Mouse (Mus musculus) liver, embryonic 13.5 days (tissue): ENCODE measurements around the gene Gm20390. TPM values are rescaled to one million over a fixed set of nuclear protein-coding genes. Genes with fewer than 3 reads are reported as not detected.

Experiments
- ATAC-seq: fragments of 200-750 bp; cut with Nextera tagmentation; 2 replicates; pipeline ENCODE4 v1.8.0; 2017; ENCODE audit warnings: low read depth, mild to moderate bottlenecking, moderate number of reproducible peaks, moderate library complexity
- DNase-seq: peaks from one replicate; pipeline ENCODE4 v3.0.0; 2022
- H3K27ac ChIP-seq: fragments of 300-500 bp; sonication (generic); 2 replicates; pipeline ENCODE4 v1.5.1; 2015; ENCODE audit warnings: moderate library complexity, mild to moderate bottlenecking, inconsistent platforms
- H3K27me3 ChIP-seq: fragments of 300-500 bp; sonication (generic); 2 replicates; pipeline ENCODE4 v1.6.1; 2015; ENCODE audit warnings: mild to moderate bottlenecking, inconsistent platforms
- H3K36me3 ChIP-seq: fragments of 300-500 bp; sonication (generic); 2 replicates; pipeline ENCODE4 v1.6.1; 2015; ENCODE audit warnings: mild to moderate bottlenecking, inconsistent platforms
- H3K4me1 ChIP-seq: fragments of 300-500 bp; sonication (generic); replicated peaks from 2 replicates; pipeline ENCODE4 v1.6.1; 2015; ENCODE audit warnings: inconsistent platforms
- H3K4me2 ChIP-seq: fragments of 300-500 bp; sonication (generic); 2 replicates; pipeline ENCODE4 v1.6.1; 2015; ENCODE audit warnings: inconsistent platforms, mild to moderate bottlenecking, moderate library complexity
- H3K4me3 ChIP-seq: fragments of 300-500 bp; sonication (generic); replicated peaks from 2 replicates; pipeline ENCODE4 v1.5.1; 2015; ENCODE audit warnings: mild to moderate bottlenecking, inconsistent platforms
- H3K9ac ChIP-seq: fragments of 300-500 bp; sonication (generic); 2 replicates; pipeline ENCODE4 v1.6.1; 2015; ENCODE audit warnings: mild to moderate bottlenecking, inconsistent platforms
- H3K9me3 ChIP-seq: fragments of 300-500 bp; sonication (generic); replicated peaks from 2 replicates; pipeline ENCODE4 v1.6.1; 2016; ENCODE audit warnings: inconsistent platforms
- WGBS: fragments of 180-500 bp; shearing (Covaris S2); methylation state at CpG from one replicate; pipeline ENCODE4 v1.1.7; 2015; ENCODE audit not compliant: insufficient replicate concordance; 5-methylcytosine and 5-hydroxymethylcytosine counted together
- polyA plus RNA-seq: library from polyadenylated mRNA; unstranded; fragments of >200 nt; fragmentation: Nextera tagmentation; extraction: Ambion mirVana; gene quantifications from 2 replicates; pipeline ENCODE4 v1.2.1, GENCODE M21; 2015

Gene Gm20390
- polyA plus RNA-seq, 1 experiment from 2014 or later, result 263 TPM

GRCm38 (mm10) chr11:93987625-93988327, 19.7 kb upstream of the Gm20390 start:
- Histone ChIP-seq H3K4me2 (no peak overlapping the region), H3K27ac (peak overlapping the region; percentile 64), H3K4me1 (peaks cover 17% of the 10 kb centered on the region), H3K9ac (peak overlapping the region; percentile 17; the same call in 1 of the 2 replicates), H3K36me3 (no peaks in the 10 kb centered on the region), H3K9me3 (no peaks in the 10 kb centered on the region), H3K4me3 (no peak overlapping the region), H3K27me3 (no peaks in the 10 kb centered on the region; the same call in 1 of the 2 replicates)
- ATAC-seq (peak; percentile 36; the same call in 1 of the 2 replicates), DNase-seq (no peak)
- WGBS, result 32% methylated on average over 8 of the region's 8 CpGs

GRCm38 (mm10) chr11:93987026-93987425, 18.9 kb upstream of the Gm20390 start:
- 70% methylated on average over 4 of the region's 4 CpGs for WGBS

GRCm38 (mm10) chr11:93986298-93986697, 18.2 kb upstream of the Gm20390 start:
- Histone ChIP-seq H3K9ac (no peak overlapping the region), H3K9me3 (no peaks in the 10 kb centered on the region), H3K36me3 (no peaks in the 10 kb centered on the region), H3K4me3 (no peak overlapping the region), H3K4me1 (peaks cover 17% of the 10 kb centered on the region), H3K27ac (no peak overlapping the region), H3K27me3 (no peaks in the 10 kb centered on the region), H3K4me2 (no peak overlapping the region)
- DNase-seq (no peak), ATAC-seq (no peak)

More at GRCm38 (mm10) chr11:93987026-93987425, 18.9 kb upstream of the Gm20390 start:
- no peaks in the 10 kb centered on the region for H3K9me3 ChIP-seq
- H3K4me2 ChIP-seq, result no peak overlapping the region
- peaks cover 17% of the 10 kb centered on the region for H3K4me1 ChIP-seq
- no peak overlapping the region for H3K4me3 ChIP-seq
- H3K9ac ChIP-seq, result peak overlapping the region; percentile 17; the same call in 1 of the 2 replicates
- no peaks in the 10 kb centered on the region for H3K36me3 ChIP-seq
- ATAC-seq, result no peak
- H3K27me3 ChIP-seq, result no peaks in the 10 kb centered on the region
- no peak for DNase-seq
- no peak overlapping the region for H3K27ac ChIP-seq

- no peak overlapping the region for H3K27ac ChIP-seq
- no peak for ATAC-seq
- no peak for DNase-seq
- WGBS, result 52% methylated on average over 5 of the region's 5 CpGs
- no peaks in the 10 kb centered on the region for H3K36me3 ChIP-seq
- no peak overlapping the region for H3K4me2 ChIP-seq
- H3K9me3 ChIP-seq, result no peaks in the 10 kb centered on the region
- H3K27me3 ChIP-seq, result no peaks in the 10 kb centered on the region
- H3K9ac ChIP-seq, result no peak overlapping the region
- H3K4me1 ChIP-seq, result peaks cover 17% of the 10 kb centered on the region
- no peak overlapping the region for H3K4me3 ChIP-seq
Observed at GRCm38 (mm10) chr11:93985265-93985664, 17.2 kb upstream of the Gm20390 start.

GRCm38 (mm10) chr11:93984619-93985018, 16.5 kb upstream of the Gm20390 start:
- H3K4me3 ChIP-seq, result no peak overlapping the region
- no peaks in the 10 kb centered on the region for H3K36me3 ChIP-seq
- peaks cover 17% of the 10 kb centered on the region for H3K4me1 ChIP-seq
- ATAC-seq, result no peak
- H3K9ac ChIP-seq, result no peak overlapping the region
- H3K27ac ChIP-seq, result no peak overlapping the region
- no peak for DNase-seq
- WGBS, result 80% methylated on average over 3 of the region's 3 CpGs
- no peaks in the 10 kb centered on the region for H3K27me3 ChIP-seq
- H3K4me2 ChIP-seq, result no peak overlapping the region
- no peaks in the 10 kb centered on the region for H3K9me3 ChIP-seq

- H3K9me3 ChIP-seq, result no peaks in the 10 kb centered on the region
- H3K4me3 ChIP-seq, result no peak overlapping the region
- H3K27me3 ChIP-seq, result no peaks in the 10 kb centered on the region
- 51% methylated on average over 6 of the region's 6 CpGs for WGBS
- no peak overlapping the region for H3K9ac ChIP-seq
- H3K36me3 ChIP-seq, result no peaks in the 10 kb centered on the region
- no peak overlapping the region for H3K27ac ChIP-seq
- no peaks in the 10 kb centered on the region for H3K4me1 ChIP-seq
- DNase-seq (no peak), ATAC-seq (no peak)
- no peak overlapping the region for H3K4me2 ChIP-seq
Observed at GRCm38 (mm10) chr11:93979502-93980049, 11.5 kb upstream of the Gm20390 start.

GRCm38 (mm10) chr11:93972951-93973350, 4.9 kb upstream of the Gm20390 start:
- 75% methylated on average over 5 of the region's 5 CpGs for WGBS
- Histone ChIP-seq H3K36me3 (no peaks in the 10 kb centered on the region), H3K27ac (no peak overlapping the region), H3K4me1 (peaks cover 10% of the 10 kb centered on the region), H3K27me3 (no peaks in the 10 kb centered on the region), H3K9me3 (no peaks in the 10 kb centered on the region), H3K4me3 (no peak overlapping the region), H3K9ac (no peak overlapping the region), H3K4me2 (no peak overlapping the region)
- no peak for ATAC-seq
- no peak for DNase-seq

- DNase-seq, result no peak
- no peak for ATAC-seq
- no peak overlapping the region for H3K4me3 ChIP-seq
- no peak overlapping the region for H3K9ac ChIP-seq
- H3K4me1 ChIP-seq, result peaks cover 29% of the 10 kb centered on the region
- 61% methylated on average over 1 of the region's 1 CpGs for WGBS
- no peaks in the 10 kb centered on the region for H3K27me3 ChIP-seq
- no peaks in the 10 kb centered on the region for H3K9me3 ChIP-seq
- no peak overlapping the region for H3K27ac ChIP-seq
- H3K4me2 ChIP-seq, result no peak overlapping the region
- peaks cover 12% of the 10 kb centered on the region for H3K36me3 ChIP-seq
Observed at GRCm38 (mm10) chr11:93969799-93970198, 1.7 kb upstream of the Gm20390 start.

- no peak overlapping the region for H3K27ac ChIP-seq
- no peaks in the 10 kb centered on the region for H3K9me3 ChIP-seq
- no peak overlapping the region for H3K9ac ChIP-seq
- H3K4me1 ChIP-seq, result peaks cover 29% of the 10 kb centered on the region
- DNase-seq (no peak), ATAC-seq (no peak)
- peak overlapping the region; percentile 83; the same call in 1 of the 2 replicates for H3K4me3 ChIP-seq
- H3K27me3 ChIP-seq, result no peaks in the 10 kb centered on the region
- 88% methylated on average over 6 of the region's 6 CpGs for WGBS
- peaks cover 19% of the 10 kb centered on the region for H3K36me3 ChIP-seq
- H3K4me2 ChIP-seq, result peak overlapping the region; percentile 89
Observed at GRCm38 (mm10) chr11:93969171-93969570, 1.1 kb upstream of the Gm20390 start.

GRCm38 (mm10) chr11:93968848-93969128, 695 bp upstream of the Gm20390 start:
- H3K9me3 ChIP-seq, result no peaks in the 10 kb centered on the region
- peak overlapping the region; percentile 76 for H3K27ac ChIP-seq
- ATAC-seq, result no peak
- peak overlapping the region; percentile 85 for H3K9ac ChIP-seq
- no peaks in the 10 kb centered on the region for H3K27me3 ChIP-seq
- H3K4me2 ChIP-seq, result peak overlapping the region; percentile 89
- 31% methylated on average over 6 of the region's 6 CpGs for WGBS
- peaks cover 29% of the 10 kb centered on the region for H3K4me1 ChIP-seq
- peak overlapping the region; percentile 83 for H3K4me3 ChIP-seq
- peaks cover 22% of the 10 kb centered on the region for H3K36me3 ChIP-seq
- DNase-seq, result no peak

- peak overlapping the region; percentile 83 for H3K4me3 ChIP-seq
- WGBS, result 2% methylated on average over 11 of the region's 11 CpGs
- peak overlapping the region; percentile 85 for H3K9ac ChIP-seq
- ATAC-seq (no peak), DNase-seq (peak; percentile 27)
- H3K4me2 ChIP-seq, result peak overlapping the region; percentile 89
- peak overlapping the region; percentile 76 for H3K27ac ChIP-seq
- H3K27me3 ChIP-seq, result no peaks in the 10 kb centered on the region
- peaks cover 36% of the 10 kb centered on the region for H3K36me3 ChIP-seq
- peaks cover 29% of the 10 kb centered on the region for H3K4me1 ChIP-seq
- H3K9me3 ChIP-seq, result no peaks in the 10 kb centered on the region
Observed at GRCm38 (mm10) chr11:93967381-93967780, 712 bp downstream of the Gm20390 start.

- WGBS, result 68% methylated on average over 6 of the region's 6 CpGs
- peaks cover 54% of the 10 kb centered on the region for H3K36me3 ChIP-seq
- ATAC-seq (no peak), DNase-seq (no peak)
- H3K9ac ChIP-seq, result no peak overlapping the region
- 0 out of 2 replicates have a peak overlapping the region, but pooled peaks have one; percentile 2 for H3K4me2 ChIP-seq
- no peak overlapping the region for H3K27ac ChIP-seq
- H3K9me3 ChIP-seq, result no peaks in the 10 kb centered on the region
- H3K27me3 ChIP-seq, result no peaks in the 10 kb centered on the region
- no peak overlapping the region for H3K4me3 ChIP-seq
- peaks cover 29% of the 10 kb centered on the region for H3K4me1 ChIP-seq
Observed at GRCm38 (mm10) chr11:93965391-93965790, 2.7 kb downstream of the Gm20390 start.
